Mouse (Mus musculus): ENCODE results near the gene Ifrd1.

Gene Ifrd1

DNA sequence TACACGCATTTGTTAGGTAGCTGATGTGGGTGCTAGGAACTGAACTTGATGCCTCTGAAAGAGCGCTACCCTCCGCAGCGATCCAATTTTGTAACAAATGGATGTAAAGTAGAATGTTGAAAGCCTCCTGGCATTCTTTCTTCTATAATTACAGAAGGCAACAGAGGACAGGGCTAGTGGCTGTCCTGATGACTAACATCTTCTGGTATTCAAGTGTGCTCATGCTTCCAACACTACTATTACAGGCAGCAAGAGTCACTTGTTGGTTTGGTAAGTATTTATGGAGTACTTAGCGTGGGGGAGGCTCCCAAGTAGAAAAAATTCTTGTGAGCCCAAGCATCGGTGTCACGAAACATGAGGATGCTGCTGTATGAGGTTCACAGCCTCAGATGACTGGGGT, 9.1 kb downstream of the Ifrd1 start:
- no peak for DNase-seq

DNA sequence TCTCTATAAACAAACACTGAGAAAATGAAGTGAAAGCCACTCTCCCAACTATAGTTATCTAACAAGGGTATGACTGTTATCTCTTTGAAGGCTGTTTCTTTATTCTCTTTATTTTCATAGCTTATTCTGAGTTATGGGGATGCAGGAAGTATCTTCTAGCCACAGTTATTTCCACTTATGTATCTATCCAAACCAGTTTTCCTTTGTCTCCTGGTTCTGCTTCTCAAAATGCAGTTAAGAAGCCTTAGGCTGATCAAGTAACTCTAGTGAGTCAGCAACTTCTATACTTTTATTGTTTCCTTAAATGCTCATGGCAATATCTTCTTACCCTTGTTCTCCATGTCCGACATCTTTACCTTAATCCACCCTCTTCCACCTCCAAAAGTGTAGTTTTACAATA, 16.1 kb downstream of the Ifrd1 start:
- no peak for DNase-seq

DNA sequence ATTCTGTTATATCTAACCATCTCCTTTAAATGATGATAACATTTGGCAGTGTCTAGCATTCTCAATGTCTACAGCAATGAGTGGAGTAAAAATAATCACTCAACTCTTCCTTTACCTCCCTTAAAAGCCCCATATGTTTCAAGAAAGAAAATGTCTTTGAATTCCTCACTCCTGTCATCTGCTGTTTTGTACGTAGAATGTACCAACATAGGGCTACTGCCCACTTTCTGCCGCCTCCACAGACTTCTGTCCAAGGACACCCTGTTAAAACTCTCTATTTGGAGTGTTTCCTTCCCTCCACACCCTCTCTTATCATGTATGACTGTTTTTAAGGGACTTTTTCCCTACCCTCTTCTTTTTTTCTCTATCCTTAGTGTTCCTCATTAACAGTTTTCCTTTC, 16.7 kb downstream of the Ifrd1 start:
- DNase-seq, result no peak

DNA sequence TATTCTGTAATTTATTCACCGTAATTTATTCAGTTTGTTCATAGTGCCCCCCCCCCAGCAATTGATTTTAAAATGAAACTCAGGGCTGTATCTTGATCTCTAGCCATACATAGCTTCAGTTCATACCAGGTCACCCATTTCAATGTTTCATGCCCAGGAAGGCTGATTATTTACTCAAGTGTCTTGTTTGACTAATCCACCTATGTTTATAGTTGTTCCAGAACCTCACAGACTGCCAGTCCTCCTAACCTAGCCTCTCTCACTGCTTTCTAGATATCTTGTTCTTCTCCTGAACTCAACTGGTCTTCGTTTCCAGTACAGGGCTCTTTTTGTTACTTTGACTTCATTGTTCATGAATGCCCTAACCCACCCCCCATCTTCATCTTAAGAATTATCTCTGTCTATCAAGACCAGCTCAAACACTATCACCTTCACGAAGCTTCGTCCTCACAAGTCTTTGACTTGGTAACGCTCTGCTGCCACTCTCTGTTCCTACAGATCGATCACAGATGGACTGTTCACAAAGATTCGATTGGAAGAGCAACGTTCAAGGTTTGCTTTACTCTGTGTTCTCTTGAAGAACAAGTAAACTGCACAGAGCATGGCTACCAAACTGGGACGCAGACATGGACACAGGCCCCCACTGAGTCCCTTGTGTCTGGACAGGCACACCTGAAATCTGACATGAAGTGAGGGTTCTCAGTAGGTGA, 24.0 kb downstream of the Ifrd1 start:
- DNase-seq, result no peak

DNA sequence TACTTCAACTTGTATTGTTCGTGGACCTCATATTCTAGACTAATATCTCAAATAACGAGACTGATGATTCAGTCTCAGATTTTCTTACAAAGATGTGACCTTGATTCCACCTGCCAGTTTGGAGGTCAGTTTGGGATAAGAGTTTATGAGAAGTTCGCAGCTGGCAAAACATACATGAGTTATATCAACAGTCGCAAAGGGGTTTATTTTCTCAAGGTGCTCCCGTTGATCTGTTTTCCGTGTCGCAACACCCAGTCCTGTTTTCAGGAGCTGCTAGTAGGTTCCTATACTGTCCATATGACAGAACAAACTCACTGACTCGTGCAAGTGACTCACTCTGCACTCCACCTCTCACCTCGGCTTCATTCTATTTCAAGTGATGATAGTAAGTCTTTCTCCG, 24.6 kb downstream of the Ifrd1 start:
- no peak for DNase-seq

DNA sequence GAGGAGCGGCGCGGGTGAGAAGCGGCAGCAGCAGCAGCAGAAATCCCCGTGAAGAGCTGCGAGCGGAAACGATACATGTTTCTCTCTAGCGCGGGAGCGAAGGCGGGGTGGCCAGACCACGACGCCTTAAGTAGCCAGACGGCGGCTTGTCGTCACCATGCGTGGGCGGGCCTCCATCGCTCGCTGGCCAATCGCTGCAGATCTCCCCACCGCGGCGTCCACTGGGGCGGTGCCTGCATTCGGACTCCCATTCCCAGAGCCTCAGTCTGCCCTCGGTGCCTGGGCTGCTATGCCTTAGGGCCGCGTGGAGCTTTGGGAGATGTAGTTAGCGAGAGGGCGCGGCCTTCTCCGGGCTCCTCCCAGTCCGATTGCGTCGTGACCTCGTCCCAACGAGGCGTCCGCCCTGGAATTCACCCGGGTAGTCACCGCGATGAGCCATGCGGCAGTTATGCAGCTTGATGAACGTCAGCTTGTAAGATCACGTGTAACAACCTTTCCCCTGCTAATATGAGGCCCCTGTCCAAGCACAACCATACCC, 25.2 kb downstream of the Ifrd1 start:
- DNase-seq, result peak; percentile 98

DNA sequence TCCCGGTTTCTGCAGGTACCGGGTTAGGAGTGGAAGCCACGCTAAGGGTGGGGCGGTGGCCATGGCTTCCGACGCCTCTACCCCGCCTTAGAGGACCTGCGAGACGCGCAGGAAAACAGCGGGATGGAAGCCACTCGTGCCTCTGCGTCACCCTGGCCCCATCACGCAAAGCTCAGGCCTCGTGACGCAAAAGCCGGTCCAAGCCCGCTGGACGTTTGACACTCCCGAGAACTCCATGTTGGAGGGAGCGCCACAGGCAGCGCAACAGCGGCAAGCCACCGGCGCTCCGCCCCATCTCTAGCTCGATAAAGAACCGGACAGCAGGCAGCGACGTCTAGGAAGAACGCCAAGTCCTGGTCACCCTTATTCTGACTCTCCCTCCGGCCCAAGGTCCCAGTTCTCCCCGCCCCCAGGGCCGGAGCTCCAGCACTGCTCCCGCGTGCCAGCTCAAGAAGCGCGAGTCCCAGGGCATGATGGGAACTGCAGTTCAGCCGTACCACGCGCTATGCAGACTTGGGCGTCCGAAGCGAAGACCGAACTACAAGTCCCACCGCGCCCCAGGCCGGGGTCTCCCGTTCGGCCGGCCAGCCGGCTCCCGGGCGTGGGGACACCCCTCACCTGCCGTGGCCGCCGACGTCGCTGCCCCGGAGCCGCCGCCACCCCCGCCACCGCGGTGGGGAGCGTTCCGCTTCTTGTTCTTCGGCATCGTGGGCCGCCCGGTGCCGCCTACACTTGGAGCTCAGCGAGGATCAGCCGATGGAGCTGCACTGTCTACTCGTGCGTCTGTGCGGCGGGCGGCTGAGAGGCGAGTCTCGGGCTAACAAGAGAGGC, 25.8 kb downstream of the Ifrd1 start:
- DNase-seq, result peak; percentile 87 to 92

DNA sequence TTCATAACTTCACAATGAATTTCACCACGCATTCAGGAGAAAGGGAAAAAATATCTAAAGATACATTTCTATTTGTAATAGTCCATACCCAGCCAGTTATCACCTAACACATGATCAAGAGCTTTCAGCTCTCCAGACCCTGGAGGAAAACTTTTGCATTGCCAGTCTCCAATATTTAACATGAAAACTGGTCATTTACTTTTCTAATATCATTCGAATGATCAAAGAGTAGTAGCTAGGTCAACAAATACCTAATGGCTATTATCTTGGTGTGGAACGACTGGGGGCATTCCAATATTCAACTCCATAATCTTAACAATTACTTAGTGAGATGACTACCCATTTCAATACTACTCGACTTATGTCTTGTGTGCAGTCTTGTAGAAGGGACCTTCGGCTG, 26.7 kb downstream of the Ifrd1 start:
- no peak for DNase-seq

DNA sequence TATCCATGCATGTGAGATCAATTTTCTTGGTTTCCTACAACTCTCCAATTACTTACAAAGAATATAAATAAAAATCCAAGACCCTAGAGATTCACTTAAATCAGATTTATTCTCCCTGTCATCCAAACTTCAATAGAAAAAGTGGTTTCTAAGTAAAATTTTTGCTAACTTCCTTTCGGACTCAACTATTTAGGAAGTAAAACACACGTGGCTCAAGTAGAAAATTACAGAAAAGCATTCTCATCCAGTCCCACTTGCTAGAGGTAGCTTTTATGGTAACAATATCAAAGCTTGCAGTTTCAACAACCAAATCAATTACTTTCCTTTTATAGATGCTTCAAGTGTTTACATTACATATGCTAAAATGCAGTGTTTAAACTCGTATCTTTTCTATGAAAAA, 27.4 kb downstream of the Ifrd1 start:
- no peak for DNase-seq

DNA sequence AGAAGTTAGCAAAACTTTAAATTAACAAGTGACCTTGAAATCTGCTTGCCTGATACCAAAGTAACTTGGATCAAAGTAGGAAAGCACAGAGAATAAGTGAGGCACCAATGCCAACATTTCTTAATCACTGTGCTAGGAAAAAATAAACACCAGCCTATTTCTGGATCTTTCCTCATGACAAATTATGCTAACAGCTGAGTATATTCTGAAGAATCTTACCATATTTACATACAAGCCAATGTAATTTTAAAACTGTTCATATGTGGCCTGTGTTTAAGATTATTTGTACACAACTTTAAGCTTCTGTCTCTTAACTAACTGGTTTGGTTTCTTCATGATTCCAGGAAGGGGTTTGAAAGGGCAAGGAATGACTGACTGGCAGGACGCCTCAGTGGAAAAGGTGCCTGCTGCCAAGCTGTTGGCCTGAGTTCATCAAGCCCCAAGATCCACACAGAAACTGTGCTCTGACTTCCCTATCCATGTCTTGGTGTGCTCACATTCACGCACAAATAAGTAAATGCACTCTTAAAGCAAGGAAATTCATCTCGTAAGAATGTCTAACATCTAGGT, 28.2 kb downstream of the Ifrd1 start:
- no peak for DNase-seq

DNA sequence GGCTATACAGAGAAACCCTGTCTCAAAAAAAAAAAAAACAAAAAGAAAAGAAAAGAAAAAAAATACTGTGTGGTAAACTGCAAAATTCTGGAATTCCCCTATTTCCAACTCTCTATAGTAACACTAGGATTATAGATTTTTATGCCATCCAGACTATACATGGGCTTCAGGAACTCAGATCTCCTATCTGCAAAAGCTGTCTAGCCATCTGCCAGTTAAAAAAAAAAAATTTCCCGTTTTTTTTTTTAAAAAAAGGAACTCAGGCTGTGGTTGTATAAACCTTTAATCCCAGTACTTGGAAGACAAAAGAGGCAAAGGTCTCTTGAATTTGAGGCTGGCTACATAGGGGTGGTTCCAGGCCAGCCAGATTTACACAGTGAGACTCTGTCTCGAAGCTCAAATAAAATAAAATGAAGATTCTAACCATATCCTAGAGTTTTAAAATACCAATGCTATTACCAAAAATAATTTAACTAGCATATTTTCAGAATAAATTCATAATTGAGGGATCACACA, 29.8 kb downstream of the Ifrd1 start:
- DNase-seq, result no peak

DNA sequence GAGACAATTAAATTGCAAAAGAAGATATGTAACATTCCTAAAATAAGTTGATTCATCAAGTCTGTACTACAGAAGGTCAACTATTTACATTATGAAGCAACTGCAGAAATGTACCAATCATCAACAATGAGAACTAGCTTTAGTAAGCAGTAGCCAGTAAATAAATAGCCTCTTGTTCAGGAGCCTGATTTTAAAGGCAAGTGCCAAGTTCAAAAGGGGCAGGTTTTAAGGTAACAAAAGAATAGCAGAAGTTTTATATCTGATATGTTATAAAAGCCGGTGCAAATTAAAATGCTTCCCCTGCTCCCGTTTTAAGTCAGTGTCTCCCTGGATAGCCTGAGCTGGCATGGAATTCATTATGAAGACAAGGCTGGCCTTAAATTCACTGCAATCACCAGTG, 30.5 kb downstream of the Ifrd1 start:
- DNase-seq, result no peak

DNA sequence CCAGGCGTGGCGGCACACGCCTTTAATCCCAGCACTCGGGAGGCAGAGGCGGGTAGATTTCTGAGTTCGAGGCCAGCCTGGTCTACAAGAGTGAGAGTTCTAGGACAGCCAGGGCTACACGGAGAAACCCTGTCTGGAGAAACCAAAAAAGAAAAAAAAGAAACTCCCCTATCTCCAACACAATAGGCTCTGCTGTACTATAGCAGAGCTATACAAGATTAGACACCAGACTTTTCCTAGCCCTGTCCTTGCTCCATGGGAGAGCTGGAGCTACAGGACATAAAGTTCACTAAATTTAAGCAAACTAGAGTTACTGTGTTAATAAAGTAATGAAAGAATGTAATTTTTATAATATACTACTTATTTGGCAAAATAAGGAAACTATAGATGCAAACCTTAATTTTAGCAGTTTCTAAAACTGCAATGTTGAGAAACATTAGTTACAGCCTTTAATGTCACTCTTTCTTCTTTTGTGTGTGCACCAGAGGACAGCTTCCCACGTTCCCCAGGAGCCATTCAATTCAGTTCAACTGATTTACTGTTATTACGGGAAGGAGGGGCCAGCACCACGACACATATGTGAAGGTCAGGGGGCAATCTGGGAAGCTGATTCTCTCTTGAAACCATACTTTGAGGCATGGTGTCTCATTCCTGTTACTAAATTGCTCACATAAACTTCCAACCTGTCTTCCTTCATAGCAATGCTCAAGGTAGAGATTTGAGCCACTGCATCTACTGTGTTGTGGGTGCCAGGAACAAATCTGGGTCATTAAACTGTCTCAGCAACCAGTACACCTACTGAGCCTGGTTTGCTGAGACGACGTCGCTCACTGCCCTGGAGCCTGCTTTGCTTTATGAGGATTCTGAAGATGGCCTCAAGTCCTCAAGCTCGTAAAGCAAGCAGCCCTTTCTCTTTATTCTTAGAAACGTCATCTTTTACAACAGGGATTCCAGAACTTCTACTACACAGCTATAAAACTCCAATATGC, 33.1 kb downstream of the Ifrd1 start:
- DNase-seq, result no peak

DNA sequence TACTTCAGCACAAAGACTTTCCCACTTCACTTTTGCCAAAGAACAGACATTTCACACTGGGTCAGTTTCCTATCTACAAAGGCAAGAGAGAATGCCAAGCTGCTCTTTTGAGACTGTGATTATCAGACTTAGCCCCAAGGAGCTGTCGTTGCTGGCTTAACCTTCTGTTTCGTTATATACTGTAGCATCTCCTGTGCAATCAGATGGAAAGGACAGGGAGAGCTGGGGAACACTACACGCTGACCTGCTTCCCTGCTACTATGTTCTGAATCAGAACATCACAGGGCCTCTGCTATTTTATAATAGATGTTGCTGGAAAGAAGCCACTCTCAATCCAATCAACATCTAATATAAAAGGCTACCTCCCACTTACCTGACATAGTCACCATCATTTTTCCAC, 39.3 kb downstream of the Ifrd1 start:
- DNase-seq, result no peak

DNA sequence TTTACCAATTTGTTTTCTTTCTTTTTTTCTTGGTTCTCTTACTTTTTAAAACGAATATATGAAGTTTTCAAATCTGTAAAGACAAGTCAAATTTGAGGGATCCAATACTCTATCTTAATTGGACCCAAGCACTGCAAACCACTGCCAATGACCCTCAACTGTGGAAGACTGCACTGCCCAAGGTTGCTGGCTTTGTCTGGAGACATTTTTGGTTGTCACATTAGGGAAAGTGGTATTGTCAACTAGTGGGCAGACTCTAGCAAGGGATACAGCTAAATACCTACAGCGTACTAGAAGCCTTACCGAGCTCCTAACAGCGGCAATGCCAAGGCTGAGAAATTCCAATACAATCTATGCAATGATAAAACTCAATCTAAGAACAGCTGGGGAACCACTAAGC, 40.4 kb downstream of the Ifrd1 start:
- DNase-seq, result no peak

DNA sequence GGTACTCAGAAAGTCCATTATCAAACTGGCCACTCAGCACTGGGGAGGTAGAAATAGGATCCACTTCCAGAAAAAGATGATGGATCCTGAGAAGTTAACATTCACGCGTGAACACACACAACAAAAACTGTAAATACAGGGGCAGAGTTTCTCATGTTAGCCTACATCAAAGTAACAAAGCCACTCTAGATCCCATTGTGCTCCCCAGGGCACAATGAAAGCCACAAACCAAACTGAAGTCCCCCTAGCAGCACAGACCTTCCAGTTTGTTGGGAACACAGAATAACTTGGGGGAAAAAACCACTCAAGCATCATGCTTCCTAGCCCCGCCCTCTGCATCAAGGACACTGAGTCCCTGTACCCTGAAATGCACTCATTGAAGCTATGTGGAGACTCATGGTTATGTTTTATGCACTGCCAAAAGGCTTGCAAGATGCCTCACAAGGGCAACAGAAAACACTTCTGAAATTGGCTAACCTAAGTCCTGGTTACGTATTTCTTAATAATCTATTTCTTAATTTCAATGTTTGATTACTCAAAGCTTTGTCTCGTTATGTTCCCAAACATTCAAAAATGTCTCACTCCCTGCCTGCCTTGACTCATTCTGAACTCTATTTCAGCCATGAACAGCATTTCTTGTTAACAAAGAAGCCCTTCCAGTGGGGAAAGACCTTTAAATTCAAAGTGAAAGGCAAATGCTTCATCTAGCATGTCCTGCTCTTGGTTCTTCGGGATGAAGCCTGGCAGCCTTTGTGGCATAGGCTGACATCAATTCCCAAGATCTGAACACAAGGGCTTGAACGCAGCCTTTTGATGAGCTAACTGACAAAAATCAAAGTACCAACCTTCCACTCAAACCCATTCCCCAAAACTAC, 45.9 kb downstream of the Ifrd1 start:
- no peak for DNase-seq

DNA sequence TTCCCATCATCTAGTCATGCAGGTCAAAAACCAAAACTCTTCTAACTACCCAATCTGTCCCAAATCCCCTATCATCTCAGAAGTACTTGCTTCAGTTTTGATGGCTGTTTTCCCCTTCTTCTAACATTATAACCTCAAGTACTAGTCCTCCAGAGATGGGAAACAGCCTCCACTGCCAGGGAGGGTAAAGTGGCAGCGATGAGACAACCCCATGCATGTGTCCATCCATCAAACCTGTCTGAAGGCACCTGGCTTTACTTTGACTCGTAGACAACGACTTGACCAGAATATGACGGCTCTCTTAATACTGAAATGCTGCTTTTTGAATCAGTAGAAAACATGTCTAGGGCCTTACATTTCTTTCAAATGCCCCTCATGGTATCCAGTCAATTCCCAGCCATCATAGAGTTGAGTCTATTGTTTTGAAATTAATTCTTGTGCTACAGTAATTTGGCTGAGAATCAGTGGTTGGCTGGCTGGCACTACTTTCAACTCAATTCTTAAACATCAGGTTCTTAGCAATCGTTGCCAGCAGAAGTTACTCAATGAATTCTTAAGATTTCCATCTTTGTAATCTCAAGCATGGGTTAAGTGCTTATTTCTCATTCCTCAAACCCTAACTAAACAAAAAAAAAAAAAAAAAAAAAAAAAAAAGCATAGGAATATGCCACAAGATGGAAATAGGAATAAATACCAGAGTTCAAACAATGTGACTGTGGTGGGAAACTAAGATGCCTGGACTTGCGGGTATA, 47.6 kb downstream of the Ifrd1 start:
- DNase-seq, result no peak

DNA sequence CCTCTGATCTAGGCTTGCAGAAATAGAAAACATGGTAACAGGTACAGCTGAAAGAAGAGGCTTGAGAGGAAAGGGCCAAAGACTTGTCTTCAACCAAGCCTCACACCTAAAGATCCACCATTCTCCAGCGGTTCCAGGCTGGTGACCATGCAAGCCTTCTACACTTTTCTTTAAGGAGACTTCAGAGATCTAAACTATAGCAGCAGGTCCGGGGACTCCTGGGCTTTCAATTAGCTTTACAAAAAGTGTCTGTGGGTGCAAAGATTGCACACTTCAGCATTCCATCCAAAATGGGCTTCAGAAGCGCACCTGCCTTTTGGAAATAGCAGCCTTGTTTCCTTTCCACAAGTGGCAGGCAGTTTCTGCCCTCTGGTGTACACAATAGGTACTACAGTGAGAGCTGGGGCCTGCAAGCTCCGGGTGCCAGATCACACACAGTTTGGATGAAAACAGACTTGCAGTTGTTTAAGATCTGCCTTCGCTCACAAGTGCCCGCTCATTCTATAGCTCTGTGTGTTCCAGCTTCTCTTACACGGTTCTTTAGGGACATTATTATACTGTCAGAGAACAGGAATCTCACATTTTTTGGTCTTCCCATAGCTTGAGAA, 48.4 kb downstream of the Ifrd1 start:
- DNase-seq, result peak; percentile 78 to 80

DNA sequence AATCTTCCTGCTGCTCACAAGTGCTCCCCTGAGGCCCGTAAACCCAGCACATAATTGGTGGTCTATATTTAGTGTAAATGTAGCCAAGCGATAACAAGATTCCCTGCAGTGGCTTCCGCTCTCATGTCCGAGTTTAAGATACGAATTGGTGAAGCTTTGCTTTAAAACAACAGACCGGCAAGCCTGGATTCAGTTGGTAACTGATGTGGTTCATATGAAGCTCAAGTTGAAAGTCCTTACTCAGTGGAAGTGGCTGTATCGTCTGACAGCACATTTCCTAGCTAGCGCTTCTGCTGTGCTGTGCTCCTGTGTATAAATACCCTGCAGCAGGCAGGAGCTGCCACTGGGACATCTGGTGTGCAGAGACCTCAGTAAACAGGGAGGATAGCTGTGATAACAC, 49.0 kb downstream of the Ifrd1 start, which contains the start of gene Lsmem1:
Gene Lsmem1 (minus strand): TSS at position 189 of the 400 bp plus-strand sequence.
- DNase-seq, result peak; percentile 61 to 74

DNA sequence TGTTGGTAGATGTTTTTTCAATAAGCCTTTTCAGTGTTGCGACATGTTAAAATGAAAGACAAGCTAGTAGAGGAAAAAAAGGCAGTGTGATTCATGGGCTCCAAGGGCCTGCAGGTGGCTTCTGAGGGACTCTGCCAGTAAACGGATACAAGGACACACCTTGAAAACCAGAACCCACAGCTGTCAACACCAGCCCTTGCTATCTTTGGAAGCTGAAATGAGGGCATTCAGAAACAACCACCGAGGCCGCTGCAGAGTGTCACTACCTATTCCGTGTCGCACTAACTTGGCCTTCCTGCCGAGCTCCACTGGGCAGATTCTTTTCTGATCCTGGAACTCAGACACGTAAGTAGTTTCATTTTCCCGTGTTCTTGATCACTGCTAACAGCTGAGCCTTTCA, 49.9 kb downstream of the Ifrd1 start:
- DNase-seq, result peak; percentile 67 to 83
